11 mouse cellular contexts compared by ENCODE assay signal in genomic region chr2:155727764-155728395, GRCm38 (mm10). TPM values are rescaled to one million over a fixed set of nuclear protein-coding genes. Genes with fewer than 3 reads are reported as not detected.
DNase-seq lines count a peak whose midpoint lies in the region; ATAC-seq and TF ChIP-seq lines count a peak whose summit lies in the region.
"Had no signal": no experiment of that assay in that cellular context is flagged by ENCODE, and none has a peak within 500 bp of the region (broad histone marks: within the 10 kb centered on the region; RNA-seq: fewer than 3 reads in every experiment).

No protein-coding gene starts in this region.

- no peak for ATAC-seq in embryonic facial prominence, embryonic 15.5 days (ENCODE audit: insufficient number of reproducible peaks, low FRiP score, low TSS enrichment, low read depth)
- peak; percentile 32 for ATAC-seq in intestine, embryonic 15.5 days
- no peak for ATAC-seq in neural tube, embryonic 13.5 days (ENCODE audit: low read depth)
- ATAC-seq in inflammation-experienced regulatory T-cells, adult 6 months, result no peak

- DNase-seq in layer of hippocampus, adult 2 months (ENCODE audit: low spot score in 2 of 2), result no peak
- DNase-seq in layer of hippocampus, postnatal 10 days (ENCODE audit: low spot score in 2 of 2), result no peak
- DNase-seq in left cerebral cortex, postnatal 36 days (ENCODE audit: low spot score in 2 of 2), result no peak
- no peak for DNase-seq in thymus, postnatal 4 days
- DNase-seq: thymus, adult 2 months had no signal

- H3K27ac ChIP-seq in layer of hippocampus, adult 2 months, result peak overlapping the region; percentile 11; the same call in 1 of the 2 replicates
- H3K27ac ChIP-seq in embryonic facial prominence, embryonic 15.5 days (replicated peaks), result no peak overlapping the region
- no peak overlapping the region for H3K27ac ChIP-seq in intestine, embryonic 15.5 days
- no peak overlapping the region for H3K27ac ChIP-seq in neural tube, embryonic 13.5 days (replicated peaks)
- H3K27ac ChIP-seq: limb, embryonic 15.5 days had no signal

- intact Hi-C loops in left cerebral cortex, postnatal 36 days (cut with DNase I), result no loop called here

- WGBS in embryonic facial prominence, embryonic 15.5 days, result 74% methylated on average over 7 of the region's 7 CpGs
- WGBS in intestine, embryonic 15.5 days, result 59% methylated on average over 7 of the region's 7 CpGs
- WGBS in neural tube, embryonic 13.5 days, result 78% methylated on average over 7 of the region's 7 CpGs

- no peaks in the 10 kb centered on the region for H3K9me3 ChIP-seq in embryonic facial prominence, embryonic 15.5 days (replicated peaks)
- H3K9me3 ChIP-seq in intestine, embryonic 15.5 days, result no peaks in the 10 kb centered on the region
- no peaks in the 10 kb centered on the region for H3K9me3 ChIP-seq in neural tube, embryonic 13.5 days
- H3K9me3 ChIP-seq: limb, embryonic 15.5 days had no signal

- H3K27me3 ChIP-seq in embryonic facial prominence, embryonic 15.5 days, result no peaks in the 10 kb centered on the region
- H3K27me3 ChIP-seq in intestine, embryonic 15.5 days (replicated peaks), result no peaks in the 10 kb centered on the region
- H3K27me3 ChIP-seq in neural tube, embryonic 13.5 days, result no peaks in the 10 kb centered on the region
- H3K27me3 ChIP-seq: limb, embryonic 15.5 days had no signal

- peaks cover 7% of the 10 kb centered on the region for H3K36me3 ChIP-seq in embryonic facial prominence, embryonic 15.5 days
- no peaks in the 10 kb centered on the region for H3K36me3 ChIP-seq in intestine, embryonic 15.5 days
- peaks cover 28% of the 10 kb centered on the region for H3K36me3 ChIP-seq in neural tube, embryonic 13.5 days

- no peak overlapping the region; the same call in 1 of the 2 replicates for H3K4me3 ChIP-seq in layer of hippocampus, adult 2 months
- H3K4me3 ChIP-seq in embryonic facial prominence, embryonic 15.5 days (replicated peaks), result no peak overlapping the region
- no peak overlapping the region for H3K4me3 ChIP-seq in intestine, embryonic 15.5 days (replicated peaks)
- no peak overlapping the region; the same call in 1 of the 2 replicates for H3K4me3 ChIP-seq in neural tube, embryonic 13.5 days

- no peak overlapping the region for H3K9ac ChIP-seq in embryonic facial prominence, embryonic 15.5 days
- H3K9ac ChIP-seq in intestine, embryonic 15.5 days, result no peak overlapping the region; the same call in 1 of the 2 replicates
- no peak overlapping the region for H3K9ac ChIP-seq in neural tube, embryonic 13.5 days

- 0 out of 2 replicates have a peak overlapping the region, but pooled peaks have one; percentile 91 for H3K4me2 ChIP-seq in embryonic facial prominence, embryonic 15.5 days (replicated peaks)
- H3K4me2 ChIP-seq in intestine, embryonic 15.5 days (replicated peaks), result peak overlapping the region; percentile 83
- H3K4me2 ChIP-seq in neural tube, embryonic 13.5 days, result peak overlapping the region; percentile 97

- TF ChIP-seq CTCF in layer of hippocampus, adult 2 months (conservative IDR thresholded peaks at IDR 0.05), result no peak

- H3K4me1 ChIP-seq in embryonic facial prominence, embryonic 15.5 days, result peaks cover 14% of the 10 kb centered on the region; the same call in 1 of the 2 replicates
- H3K4me1 ChIP-seq in intestine, embryonic 15.5 days (replicated peaks), result peaks cover 11% of the 10 kb centered on the region; the same call in 1 of the 2 replicates
- peaks cover 14% of the 10 kb centered on the region for H3K4me1 ChIP-seq in neural tube, embryonic 13.5 days (replicated peaks)

RNA-seq across cellular contexts. Expression of gene Edem2, which starts 1.4 kb away (rescaled TPM):
- 10 to 100 TPM; 23.6 to 24.8 TPM for total RNA-seq in layer of hippocampus, adult 2 months (2021)
- 10 to 100 TPM; 19.1 to 20.9 TPM for total RNA-seq in layer of hippocampus, postnatal 10 days (2021)
- 38.3 and 39.4 TPM in 2 replicates for polyA plus RNA-seq in embryonic facial prominence, embryonic 15.5 days (2015; fragmentation: Nextera tagmentation; extraction: Ambion mirVana)
- 60.5 and 92.0 TPM in 2 replicates for polyA plus RNA-seq in intestine, embryonic 15.5 days (2015; fragmentation: Nextera tagmentation; extraction: Ambion mirVana)
- 38.9 and 40.3 TPM in 2 replicates for polyA plus RNA-seq in neural tube, embryonic 13.5 days (2015; fragmentation: Nextera tagmentation; extraction: Ambion mirVana)
- total RNA-seq in left cerebral cortex, postnatal 36 days (2021), result 10 to 100 TPM; 19.1 to 19.7 TPM
- polyA plus RNA-seq in inflammation-experienced regulatory T-cells, adult 6 months (2017; shearing (Covaris generic)), result 10 to 100 TPM; 38.5 to 41.2 (median 39.8) TPM

RNA-seq across cellular contexts. Expression of gene Gm17581, which starts 7.8 kb away (rescaled TPM):
- total RNA-seq in layer of hippocampus, adult 2 months (2021), result not detected
- total RNA-seq in layer of hippocampus, postnatal 10 days (2021), result not detected
- polyA plus RNA-seq in embryonic facial prominence, embryonic 15.5 days (2015; fragmentation: Nextera tagmentation; extraction: Ambion mirVana), result not detected in 2 replicates
- polyA plus RNA-seq in intestine, embryonic 15.5 days (2015; fragmentation: Nextera tagmentation; extraction: Ambion mirVana), result not detected in 2 replicates
- polyA plus RNA-seq in neural tube, embryonic 13.5 days (2015; fragmentation: Nextera tagmentation; extraction: Ambion mirVana), result not detected in 2 replicates
- not detected for total RNA-seq in left cerebral cortex, postnatal 36 days (2021)
- not detected for polyA plus RNA-seq in inflammation-experienced regulatory T-cells, adult 6 months (2017; shearing (Covaris generic))
- polyA plus RNA-seq: heart, embryonic 14.5 days; limb, embryonic 15.5 days; thymus, adult 2 months had no signal

RNA-seq across cellular contexts. Expression of gene Procr, which starts 23.0 kb away (rescaled TPM):
- total RNA-seq in layer of hippocampus, adult 2 months (2021), result under 1 TPM; 0.81 to 0.97 TPM
- total RNA-seq in layer of hippocampus, postnatal 10 days (2021), result 1 to 10 TPM; 2.1 to 3.2 TPM
- polyA plus RNA-seq in embryonic facial prominence, embryonic 15.5 days (2015; fragmentation: Nextera tagmentation; extraction: Ambion mirVana), result 8.8 and 9.8 TPM in 2 replicates
- polyA plus RNA-seq in intestine, embryonic 15.5 days (2015; fragmentation: Nextera tagmentation; extraction: Ambion mirVana), result 20.2 and 20.4 TPM in 2 replicates
- polyA plus RNA-seq in neural tube, embryonic 13.5 days (2015; fragmentation: Nextera tagmentation; extraction: Ambion mirVana), result 4.5 and 5.1 TPM in 2 replicates
- under 1 TPM; 0.82 to 0.86 TPM for total RNA-seq in left cerebral cortex, postnatal 36 days (2021)
- polyA plus RNA-seq in inflammation-experienced regulatory T-cells, adult 6 months (2017; shearing (Covaris generic)), result under 1 TPM in 1 of 3 experiments, not detected in 2; 0.23 TPM

RNA-seq across cellular contexts. Expression of gene Trpc4ap, which starts 35.7 kb away (rescaled TPM):
- total RNA-seq in layer of hippocampus, adult 2 months (2021), result 100 to 1,000 TPM; 159 to 164 TPM
- total RNA-seq in layer of hippocampus, postnatal 10 days (2021), result 100 to 1,000 TPM; 143 to 149 TPM
- 131 and 137 TPM in 2 replicates for polyA plus RNA-seq in embryonic facial prominence, embryonic 15.5 days (2015; fragmentation: Nextera tagmentation; extraction: Ambion mirVana)
- polyA plus RNA-seq in intestine, embryonic 15.5 days (2015; fragmentation: Nextera tagmentation; extraction: Ambion mirVana), result 113 TPM in 2 replicates
- 164 and 166 TPM in 2 replicates for polyA plus RNA-seq in neural tube, embryonic 13.5 days (2015; fragmentation: Nextera tagmentation; extraction: Ambion mirVana)
- total RNA-seq in left cerebral cortex, postnatal 36 days (2021), result 100 to 1,000 TPM; 148 to 149 TPM
- polyA plus RNA-seq in inflammation-experienced regulatory T-cells, adult 6 months (2017; shearing (Covaris generic)), result 10 to 100 TPM; 38.5 to 56.7 (median 43.8) TPM

RNA-seq across cellular contexts. Expression of gene Mmp24, which starts 47.3 kb away (rescaled TPM):
- 10 to 100 TPM; 36.8 to 38.5 TPM for total RNA-seq in layer of hippocampus, adult 2 months (2021)
- total RNA-seq in layer of hippocampus, postnatal 10 days (2021), result 10 to 100 TPM; 64.1 to 67.5 TPM
- 0.09 and 0.11 TPM in 2 replicates for polyA plus RNA-seq in embryonic facial prominence, embryonic 15.5 days (2015; fragmentation: Nextera tagmentation; extraction: Ambion mirVana)
- 0.24 and 0.37 TPM in 2 replicates for polyA plus RNA-seq in intestine, embryonic 15.5 days (2015; fragmentation: Nextera tagmentation; extraction: Ambion mirVana)
- 11.7 and 12.2 TPM in 2 replicates for polyA plus RNA-seq in neural tube, embryonic 13.5 days (2015; fragmentation: Nextera tagmentation; extraction: Ambion mirVana)
- total RNA-seq in left cerebral cortex, postnatal 36 days (2021), result 10 to 100 TPM; 33.8 to 38.0 TPM
- not detected for polyA plus RNA-seq in inflammation-experienced regulatory T-cells, adult 6 months (2017; shearing (Covaris generic))
- polyA plus RNA-seq: heart, embryonic 14.5 days had no signal
